Mouse (Mus musculus) kidney, adult 11 months (tissue): ENCODE measurements around the gene Ptprk.

Source experiments
- DNase-seq: peaks from one replicate; pipeline ENCODE4 v3.0.0; 2022

Gene Ptprk

DNA sequence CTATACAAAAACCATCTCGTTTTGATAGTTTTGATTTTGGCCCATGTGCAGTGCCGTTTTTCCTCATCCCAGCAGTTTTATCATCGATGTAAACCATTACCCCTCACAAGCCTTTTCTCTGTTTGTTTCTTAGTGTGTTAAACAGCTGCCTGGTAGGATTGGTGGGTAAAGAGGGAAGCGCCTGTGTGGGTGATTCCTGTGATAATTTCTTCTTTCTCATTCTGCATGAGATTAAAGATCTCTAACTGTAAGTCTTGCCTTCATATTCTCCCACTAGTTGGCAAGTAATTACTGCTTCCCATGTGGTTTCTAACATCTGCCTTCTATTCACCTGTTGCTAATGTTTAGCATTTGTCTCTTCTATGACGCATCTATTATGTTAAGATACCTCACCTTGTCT, 116.8 kb downstream of the Ptprk start:
- no peak for DNase-seq

DNA sequence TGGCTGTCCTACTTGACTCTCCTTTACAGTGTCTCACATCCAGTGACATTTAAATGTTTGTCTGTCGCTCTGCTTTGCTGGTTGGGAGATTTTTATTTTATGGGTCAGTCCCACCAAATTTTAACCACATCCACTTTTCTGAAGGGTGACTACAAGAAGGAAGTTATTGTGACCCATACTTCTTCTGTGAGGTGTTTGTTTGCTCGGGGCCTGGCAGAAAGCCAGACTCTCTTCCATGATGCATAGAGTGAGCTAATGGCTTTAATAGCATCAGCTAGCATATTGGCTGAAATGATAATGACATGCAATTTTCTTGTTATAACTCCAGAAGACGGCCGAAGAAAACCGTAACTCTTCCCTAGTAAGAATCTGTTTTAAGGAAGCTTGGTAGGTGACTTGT, 119.0 kb downstream of the Ptprk start:
- no peak for DNase-seq

DNA sequence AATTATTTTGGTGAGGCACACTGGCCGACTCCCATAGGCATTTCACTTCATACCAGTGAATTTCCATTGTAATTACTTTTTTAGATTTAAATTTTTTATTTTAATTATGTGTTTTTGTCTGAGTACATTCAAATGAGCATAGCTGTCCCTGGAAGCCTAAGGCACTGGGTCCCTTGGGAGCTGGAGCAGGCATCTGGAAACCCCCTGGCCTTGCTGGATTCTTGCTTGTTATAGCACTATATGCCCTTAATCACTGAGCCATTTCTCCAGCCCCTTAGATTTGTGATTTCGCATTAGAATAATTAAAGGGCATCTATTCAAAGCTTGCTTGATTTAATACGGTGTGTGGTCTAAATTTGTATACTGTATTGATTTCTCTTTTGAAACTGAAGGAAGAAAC, 126.0 kb downstream of the Ptprk start:
- DNase-seq: no peak

DNA sequence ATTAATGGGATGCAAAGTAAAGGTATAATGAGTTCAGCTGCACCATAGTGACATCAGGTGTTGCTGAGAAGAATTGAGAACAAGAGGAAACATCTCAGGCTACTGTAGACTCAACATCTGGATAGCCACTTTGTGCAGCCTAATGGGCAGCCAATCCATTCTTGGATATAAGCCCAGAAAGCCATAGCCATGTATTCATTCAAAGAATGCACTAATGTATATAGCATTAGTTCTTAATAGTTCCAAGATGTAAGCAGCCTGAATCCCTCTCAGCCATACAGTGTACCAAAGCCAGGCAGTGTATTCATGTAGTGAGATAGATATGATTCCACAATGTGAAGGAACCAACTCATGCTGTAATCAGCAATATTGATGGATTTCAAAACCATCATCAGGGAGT, 134.8 kb downstream of the Ptprk start:
- DNase-seq: no peak

DNA sequence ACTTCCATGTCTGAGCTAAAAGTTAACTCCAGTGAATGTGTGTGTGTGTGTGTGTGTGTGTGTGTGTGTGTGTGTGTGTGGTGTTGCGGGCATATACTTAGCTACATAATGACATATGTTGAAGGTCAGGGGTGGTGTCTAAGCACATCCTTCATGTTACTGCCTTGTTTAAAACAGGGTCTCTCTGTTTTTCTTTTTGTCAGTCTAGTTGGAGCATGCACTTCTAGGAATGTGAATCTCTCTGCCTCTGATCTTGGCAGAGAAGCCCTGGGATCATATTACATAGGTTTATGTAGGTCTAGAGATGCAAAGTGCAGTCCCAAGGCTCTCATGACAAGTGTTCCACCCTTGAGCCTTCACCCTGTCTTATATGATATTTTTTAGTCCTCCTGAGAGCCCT, 137.5 kb downstream of the Ptprk start:
- no peak for DNase-seq

DNA sequence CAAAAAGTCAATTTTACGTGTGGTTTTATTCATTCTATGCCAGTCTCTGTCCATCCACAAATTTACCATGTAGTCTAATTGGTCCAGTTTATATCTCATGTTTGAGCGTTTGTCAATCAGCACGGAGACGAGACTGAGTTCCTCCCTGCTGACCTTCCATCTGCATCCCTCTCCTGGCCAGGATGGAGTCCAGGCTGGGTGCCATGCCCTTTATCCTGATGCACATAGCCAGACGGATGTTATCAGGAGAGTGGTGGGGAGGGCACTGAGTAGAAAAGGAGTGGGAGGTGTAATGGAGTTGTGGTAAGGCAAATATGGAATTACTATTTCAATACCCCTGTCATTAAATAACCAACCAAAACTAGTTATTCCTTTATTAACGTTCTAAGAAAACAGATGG, 140.5 kb downstream of the Ptprk start:
- DNase-seq: no peak

DNA sequence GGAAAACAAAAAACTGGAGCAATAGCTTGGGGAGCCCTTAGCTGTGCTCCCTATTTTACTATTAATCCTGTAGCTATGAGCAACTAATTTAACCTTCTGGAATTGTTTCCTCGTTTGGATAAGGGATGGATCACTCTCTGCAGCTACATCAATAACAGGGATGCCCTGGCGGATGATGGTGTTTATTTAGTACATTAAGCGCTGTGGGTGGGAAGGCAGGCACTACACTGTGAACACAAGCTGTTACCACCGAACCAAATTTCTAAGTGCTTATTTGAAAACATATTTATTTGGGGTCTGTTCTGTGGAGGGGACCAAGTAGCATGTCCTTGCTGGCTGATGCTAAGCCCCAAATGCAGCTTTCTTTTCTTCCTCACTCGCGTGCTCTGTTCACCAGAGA, 149.0 kb downstream of the Ptprk start:
- DNase-seq: no peak

DNA sequence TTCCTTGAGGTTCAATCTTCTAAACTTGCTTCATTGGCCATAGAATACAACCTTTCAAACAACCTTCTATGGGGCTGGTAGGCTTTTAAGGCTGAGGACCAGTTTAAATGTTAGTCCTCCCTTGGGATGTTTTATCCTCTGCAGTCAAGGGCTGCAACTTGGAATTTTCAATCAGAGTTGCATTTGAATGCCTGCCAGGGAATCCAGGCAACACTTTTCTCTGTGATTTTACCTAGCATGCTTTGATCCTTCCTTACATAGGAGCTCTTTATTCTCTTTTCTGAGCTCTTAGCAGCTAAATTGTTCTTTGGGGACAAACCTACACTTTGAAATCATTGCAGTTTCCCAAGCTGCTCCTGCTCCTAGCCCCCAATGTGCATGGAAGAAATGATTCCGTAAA, 149.8 kb downstream of the Ptprk start:
- no peak for DNase-seq

DNA sequence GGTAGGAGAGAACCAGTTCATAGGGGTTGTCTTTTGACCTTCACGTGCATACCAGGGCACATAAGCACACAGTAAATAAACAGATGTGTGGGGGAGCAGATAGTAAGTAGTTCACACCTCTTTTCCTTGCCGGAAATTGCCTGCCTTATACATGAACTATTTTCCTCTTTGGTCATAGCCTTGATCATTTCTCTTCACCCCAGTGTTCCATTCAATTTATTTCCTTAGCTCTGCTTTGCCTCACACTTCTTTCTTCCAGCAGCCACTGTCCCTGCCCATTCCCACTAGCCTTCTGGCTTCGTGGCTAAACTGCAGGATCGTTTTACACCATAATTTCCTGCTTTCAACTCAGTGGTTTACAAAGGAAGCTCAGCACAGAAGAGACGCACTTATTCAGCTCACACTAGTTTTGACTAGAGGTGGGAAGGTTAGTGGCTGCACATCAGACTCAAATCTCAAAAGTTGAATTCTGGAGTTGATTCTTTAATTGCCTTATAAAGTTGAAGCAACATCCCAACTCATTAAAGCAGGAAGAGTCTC, 151.0 kb downstream of the Ptprk start:
- no peak for DNase-seq

DNA sequence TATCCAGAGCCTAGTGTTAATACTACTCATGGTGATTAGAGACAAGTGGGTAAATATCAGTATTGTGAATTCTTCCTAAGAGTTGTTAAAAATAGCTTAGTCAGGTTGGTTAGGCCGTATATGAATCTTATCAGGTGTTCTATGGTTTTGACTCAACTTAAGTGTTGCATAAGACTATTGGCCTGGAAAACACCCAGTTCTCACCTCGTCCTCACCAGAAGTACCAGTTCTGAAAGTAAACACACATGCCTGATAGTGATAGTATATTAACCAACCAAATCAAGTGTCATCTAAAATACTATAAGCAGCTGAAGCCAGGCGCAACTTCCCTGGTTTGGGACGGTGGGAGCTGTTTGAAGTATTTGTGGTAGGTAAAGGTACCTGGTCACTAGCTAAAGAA, 153.1 kb downstream of the Ptprk start:
- DNase-seq: no peak

DNA sequence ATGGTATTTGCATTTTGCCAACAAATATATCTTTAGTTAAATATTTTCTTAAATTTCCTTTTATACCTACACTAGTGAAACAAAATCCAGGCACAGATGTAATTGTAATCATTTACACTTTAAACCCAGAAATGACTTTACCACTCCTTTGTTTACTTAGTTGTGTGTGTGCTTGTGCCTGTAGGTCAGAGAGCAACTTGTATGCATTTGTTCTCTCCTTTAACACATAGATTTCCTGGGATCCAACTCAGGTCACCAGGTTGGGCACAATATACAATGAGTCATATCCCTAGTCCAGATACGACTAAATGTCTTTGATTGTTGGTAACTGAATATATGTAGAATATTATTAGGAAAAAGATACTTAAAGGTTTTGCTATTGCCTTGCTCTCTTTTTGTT, 153.6 kb downstream of the Ptprk start:
- DNase-seq: no peak

DNA sequence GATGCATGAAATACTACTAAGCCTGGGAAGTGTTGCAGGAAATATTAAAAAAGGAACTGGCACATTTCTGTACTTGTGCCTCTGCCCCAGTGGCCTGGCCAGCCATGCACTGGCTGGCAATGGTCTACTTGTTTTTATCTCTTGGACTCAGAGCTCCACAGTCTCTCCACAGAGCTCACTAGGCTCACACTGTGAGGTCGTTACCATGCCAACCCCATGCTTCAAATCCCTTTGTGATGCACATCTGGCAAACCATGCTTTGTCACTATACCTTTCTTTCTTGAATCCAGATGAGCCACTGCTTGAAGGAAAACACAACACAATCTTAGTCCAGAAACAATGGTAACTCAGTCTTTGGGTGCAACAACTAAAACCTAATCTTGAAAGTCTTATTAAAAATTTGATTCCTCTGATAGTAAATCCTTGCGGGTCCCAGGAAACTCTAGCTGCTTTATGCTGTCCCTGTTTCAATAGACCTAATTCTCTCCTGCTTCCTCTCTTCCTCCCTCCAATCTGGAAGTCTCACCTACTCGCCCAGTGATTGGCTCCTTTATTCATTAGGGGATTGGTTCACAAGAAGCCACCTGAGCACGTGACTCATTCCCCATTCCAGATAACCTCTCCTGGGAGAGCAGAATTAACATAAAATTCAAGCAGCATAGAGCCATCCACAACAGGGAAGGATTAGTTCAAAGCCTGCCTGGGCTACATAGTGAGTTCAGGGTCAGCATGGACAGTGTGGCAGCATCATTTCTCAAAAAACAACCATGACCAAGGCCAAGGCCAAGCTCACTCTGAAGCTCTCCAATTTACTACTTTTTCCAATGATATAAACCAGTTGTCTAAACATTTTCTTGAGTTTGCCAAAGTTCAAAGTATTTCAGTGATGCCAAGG, 157.9 kb downstream of the Ptprk start:
- no peak for DNase-seq

DNA sequence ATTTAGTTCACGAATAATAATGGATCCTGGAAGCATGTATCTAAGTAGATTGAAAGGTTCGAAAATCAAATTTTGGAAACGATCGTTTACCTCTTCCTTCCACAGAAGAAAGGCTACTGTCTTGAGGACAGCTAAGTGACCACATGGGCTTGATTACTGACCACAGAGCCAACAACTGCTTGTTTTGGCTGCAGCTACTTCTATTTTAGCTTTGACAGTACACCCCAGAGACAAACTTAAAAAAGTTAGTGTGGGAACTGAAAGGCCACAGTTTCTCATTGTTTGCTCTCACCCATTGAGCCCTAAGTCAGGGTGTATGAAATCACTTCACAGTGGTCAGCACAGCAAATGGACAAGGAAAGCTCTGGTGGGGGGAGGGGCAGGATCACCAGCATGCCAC, 174.4 kb downstream of the Ptprk start:
- no peak for DNase-seq

DNA sequence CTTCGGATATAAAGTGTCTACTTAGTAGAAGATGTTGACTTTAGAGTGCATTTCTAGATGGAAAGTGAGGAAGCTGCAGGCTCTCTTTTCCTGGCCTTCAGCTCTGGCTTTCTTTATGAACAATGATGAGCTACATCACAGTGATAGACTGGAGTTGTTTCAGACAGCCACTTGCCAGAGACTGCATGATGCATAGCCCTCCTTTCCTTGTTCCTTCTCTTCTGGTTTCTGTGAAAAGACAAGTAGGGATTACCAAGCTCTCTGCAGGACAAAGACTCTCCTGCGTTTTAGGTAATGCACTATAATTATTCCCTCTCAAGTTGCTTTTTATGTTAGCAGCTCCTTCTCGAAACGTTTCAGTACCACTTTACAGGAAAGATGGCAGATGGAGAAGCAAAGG, 176.8 kb downstream of the Ptprk start:
- no peak for DNase-seq

DNA sequence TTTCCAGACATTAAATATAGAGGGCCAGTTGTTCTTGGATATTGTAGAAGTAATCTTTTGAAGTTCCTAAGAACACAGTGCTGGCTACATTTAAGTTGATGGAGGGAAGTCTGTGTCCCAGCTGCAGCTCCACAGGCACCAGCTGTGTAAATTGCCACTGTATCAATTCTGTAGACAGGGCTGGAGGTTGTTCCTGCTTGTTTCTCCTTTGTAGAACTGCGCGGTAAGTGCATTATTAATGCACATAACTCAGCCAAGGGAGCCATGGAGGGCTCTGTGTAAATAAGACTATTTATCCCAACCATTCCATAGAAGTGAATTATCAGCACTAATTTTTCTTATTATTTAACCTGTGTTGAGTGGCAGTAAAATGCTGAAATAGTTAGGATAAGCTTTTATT, 186.0 kb downstream of the Ptprk start:
- no peak for DNase-seq

DNA sequence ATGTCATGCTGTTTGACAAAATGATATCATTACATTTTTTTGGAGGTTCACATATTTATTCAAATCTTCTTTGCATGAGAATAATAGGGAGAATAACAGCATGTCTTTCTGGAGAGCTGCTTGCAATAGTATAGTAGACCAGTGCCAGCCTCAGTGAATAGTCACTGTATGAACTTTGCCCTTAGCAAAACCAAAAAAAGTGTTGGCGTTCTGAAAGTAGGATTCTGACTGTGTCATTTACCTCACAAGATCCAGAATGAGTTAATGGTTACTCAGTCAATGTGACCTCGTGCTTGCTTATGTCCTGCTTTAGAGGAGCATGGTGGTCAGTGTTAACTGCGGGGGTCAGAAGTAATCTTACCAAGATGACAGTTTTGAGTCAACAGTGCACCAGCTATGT, 187.5 kb downstream of the Ptprk start:
- peak; percentile 45 for DNase-seq

DNA sequence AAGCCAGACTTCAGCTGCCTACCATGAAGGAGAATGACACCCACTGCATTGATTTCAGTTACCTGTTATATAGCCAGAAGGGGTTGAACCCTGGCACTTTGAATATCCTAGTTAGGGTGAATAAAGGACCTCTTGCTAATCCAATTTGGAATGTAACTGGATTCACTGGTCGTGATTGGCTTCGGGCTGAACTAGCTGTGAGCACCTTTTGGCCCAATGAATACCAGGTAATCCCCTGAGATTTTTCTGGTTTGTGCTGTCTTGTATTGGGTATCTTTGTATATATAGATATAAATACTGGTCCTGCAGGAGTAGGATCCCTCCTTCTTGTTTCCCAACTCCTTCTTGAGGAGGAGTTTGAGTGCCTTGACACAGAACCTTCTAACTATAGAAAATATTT, 188.9 kb downstream of the Ptprk start:
- no peak for DNase-seq

DNA sequence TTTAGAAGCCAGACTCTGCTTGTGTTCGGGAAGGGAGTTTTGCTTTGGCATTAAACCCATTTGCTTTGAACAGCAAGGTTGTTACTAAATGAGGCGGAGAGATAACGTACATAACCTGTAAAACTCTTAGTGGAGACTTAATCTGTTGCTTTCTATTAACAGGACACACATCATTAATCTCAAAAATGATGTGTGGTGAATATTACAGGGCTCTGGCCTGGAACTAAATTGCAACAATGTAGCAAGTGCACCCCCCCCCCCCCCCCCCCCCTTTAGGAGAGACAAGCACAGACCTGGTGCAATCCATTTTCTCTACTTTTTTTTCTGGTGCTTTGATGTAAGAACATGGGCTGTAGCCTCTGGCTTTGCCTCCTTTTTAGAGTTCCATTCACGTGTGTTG, 195.7 kb downstream of the Ptprk start:
- no peak for DNase-seq

DNA sequence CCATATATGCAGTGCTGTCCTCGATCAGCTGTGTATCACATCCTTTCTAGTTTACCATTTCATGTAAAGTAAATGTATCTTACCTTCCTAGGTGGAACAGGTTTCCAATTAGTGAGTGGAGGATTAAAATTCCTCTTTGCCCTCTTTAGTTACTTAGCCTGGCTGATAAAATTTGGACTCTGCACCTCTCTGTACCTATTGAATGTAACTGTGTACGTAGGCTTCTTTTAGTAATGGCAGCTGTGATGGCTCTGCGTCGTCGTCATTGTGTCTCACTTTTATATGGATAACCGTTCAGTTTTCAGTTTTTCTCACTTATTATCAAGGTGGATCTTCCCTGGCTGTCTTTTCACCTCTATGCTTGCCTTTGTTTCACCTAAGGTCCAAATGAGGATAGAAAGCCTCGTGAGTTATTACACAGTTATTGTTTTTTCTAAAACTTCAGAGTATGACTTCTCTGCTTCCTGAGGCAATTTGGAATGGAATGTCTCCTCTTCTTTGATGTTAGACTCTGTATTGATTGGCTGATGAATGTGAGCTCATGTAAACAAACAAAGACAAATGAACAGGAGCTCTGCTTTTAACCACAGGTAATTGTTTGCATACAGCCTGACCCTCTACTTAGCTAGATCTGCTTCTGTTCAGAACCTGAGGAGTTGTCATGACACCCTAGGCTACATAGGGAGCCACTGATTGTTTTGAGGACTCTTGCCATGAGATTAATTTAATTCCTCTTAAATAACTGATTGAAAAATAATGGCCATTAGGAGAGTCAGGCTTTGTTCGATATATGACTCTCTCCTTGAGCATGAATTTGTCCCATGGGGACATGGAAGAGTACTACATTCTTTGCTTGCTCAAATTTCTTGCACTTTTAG, 197.3 kb downstream of the Ptprk start:
- no peak for DNase-seq

DNA sequence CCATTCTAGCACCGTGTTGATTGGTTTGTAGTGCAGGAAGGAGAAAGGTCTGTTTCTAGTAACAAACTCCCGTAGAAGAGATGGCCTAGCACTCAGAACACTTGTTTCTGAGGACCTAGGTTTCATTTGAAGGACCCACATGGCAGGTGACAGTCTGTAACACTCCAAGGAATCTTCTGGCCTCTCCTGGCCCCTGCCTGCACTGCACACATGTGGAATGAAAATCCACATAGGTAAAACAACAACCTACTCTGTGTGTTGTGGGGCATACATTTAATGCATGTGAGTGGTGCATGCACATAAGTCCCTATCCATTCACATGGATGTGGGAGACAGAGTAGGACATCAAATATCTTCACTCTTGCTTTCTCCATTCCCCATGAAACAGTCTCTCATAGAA, 204.1 kb downstream of the Ptprk start:
- DNase-seq: no peak

DNA sequence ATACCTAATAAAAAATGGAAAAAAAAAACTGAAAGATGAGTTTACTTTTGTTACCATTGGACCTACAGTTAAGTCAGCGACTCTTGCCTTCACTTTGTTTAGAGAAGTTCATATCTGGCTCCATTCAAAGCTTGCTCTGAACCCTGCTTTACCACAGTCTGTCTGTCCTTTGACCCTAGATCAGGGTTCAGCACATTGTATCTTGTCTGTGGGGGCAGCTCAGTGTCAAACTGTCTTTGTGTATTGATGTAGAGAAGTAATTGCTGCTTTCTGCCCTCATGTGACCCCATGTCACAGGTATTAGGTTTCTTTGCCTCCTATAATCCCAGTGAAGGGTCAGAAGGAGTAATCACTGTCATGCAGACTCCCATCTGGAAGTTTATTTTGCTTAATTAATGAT, 222.9 kb downstream of the Ptprk start:
- no peak for DNase-seq

DNA sequence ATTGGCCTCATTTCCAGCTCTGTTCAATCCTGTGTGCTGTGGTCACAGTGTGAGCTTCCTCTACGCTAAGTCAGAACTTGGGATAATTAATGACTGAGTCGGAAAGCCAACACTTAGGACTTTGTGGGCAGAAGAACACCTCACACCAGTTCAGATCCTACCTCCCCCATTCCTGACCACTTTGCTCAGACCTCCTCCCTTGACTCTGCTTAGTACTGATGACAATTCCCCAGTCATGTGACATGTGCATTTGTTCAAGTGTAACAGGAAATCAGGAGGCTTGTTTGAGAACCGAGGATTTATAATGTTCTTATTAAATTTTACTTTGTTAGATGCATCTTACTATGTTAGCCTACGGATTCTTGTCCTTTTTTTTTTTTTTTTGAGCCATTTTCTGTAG, 224.6 kb downstream of the Ptprk start:
- DNase-seq: no peak

DNA sequence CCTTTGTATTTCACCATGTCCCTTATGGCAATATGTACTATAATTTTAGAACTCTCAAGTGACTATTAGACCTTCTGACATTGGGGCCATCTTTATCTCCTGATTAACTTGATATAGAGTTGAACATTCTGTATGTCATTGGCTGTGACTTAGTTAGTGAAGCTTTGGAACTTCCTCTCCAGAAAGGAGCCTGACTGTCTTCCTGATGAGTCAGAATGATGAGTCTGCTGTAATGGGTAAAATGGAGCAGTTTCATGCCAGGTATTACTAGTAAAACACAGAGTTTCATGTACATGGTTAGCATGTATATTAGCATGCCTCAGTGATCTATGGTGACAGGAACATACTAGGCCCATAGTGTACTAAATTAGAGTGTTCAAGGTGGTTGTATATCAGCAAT, 229.2 kb downstream of the Ptprk start:
- DNase-seq: no peak

DNA sequence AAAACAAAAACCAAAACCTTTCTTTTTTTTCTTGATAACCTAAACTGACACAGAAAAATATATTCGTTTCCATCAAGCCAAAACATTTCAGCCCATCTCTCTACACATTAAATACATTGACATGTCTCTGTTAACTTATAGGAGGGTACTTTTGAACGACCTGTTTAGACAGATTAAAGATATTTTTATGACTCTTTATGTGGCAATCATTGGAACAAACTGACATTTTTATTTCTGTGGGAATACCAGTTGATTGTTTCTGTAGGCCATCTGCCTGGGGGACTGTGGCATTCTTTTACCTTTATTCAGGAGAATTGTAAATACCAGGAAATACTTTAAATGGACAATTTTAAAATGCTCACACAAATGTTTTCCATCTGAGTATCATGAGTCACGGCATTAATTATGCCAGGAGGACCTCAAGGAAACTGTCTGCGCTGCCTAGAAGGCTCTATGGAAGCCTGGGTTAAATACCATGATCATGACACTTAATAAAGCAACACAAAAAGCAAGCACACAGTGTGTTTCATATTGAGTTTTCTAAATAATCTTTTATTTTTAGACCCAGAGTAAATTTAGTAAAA, 229.8 kb downstream of the Ptprk start:
- DNase-seq: no peak
